Mouse (Mus musculus) kidney, postnatal 0 days (tissue): ENCODE measurements around the gene Lamtor2. TPM values are rescaled to one million over a fixed set of nuclear protein-coding genes. Genes with fewer than 3 reads are reported as not detected.

Source experiments
- ATAC-seq: fragments of 200-750 bp; cut with Nextera tagmentation; replicated peaks from 2 replicates; pipeline ENCODE4 v1.8.0; 2017; ENCODE audit warnings: low read depth, moderate number of reproducible peaks, moderate TSS enrichment, moderate library complexity; ENCODE audit not compliant: low FRiP score
- DNase-seq: peaks from one replicate; pipeline ENCODE4 v3.0.0-alpha.2; 2016; ENCODE audit warnings: low spot score
- H3K27ac ChIP-seq: fragments of 300-500 bp; sonication (generic); 2 replicates; pipeline ENCODE4 v1.5.1; 2014; ENCODE audit warnings: mild to moderate bottlenecking
- H3K27me3 ChIP-seq: fragments of 300-500 bp; sonication (generic); 2 replicates; pipeline ENCODE4 v1.6.1; 2014; ENCODE audit warnings: low read length, mixed read lengths; ENCODE audit not compliant: insufficient read depth
- H3K36me3 ChIP-seq: fragments of 300-500 bp; sonication (generic); 2 replicates; pipeline ENCODE4 v1.6.1; 2014; ENCODE audit warnings: low read length, mixed read lengths; ENCODE audit not compliant: insufficient read depth
- H3K4me1 ChIP-seq: fragments of 300-500 bp; sonication (generic); replicated peaks from 2 replicates; pipeline ENCODE4 v1.6.1; 2014; ENCODE audit warnings: antibody characterized with exemption, low read length, mixed read lengths; ENCODE audit not compliant: insufficient read depth
- H3K4me2 ChIP-seq: fragments of 300-500 bp; sonication (generic); 2 replicates; pipeline ENCODE4 v1.6.1; 2014; ENCODE audit warnings: mild to moderate bottlenecking, low read length, moderate library complexity, mixed read lengths
- H3K4me3 ChIP-seq: fragments of 300-500 bp; sonication (generic); replicated peaks from 2 replicates; pipeline ENCODE4 v1.5.1; 2014; ENCODE audit warnings: low read depth, low read length
- H3K9ac ChIP-seq: fragments of 300-500 bp; sonication (generic); 2 replicates; pipeline ENCODE4 v1.6.1; 2014; ENCODE audit warnings: low read depth, low read length
- H3K9me3 ChIP-seq: fragments of 300-500 bp; sonication (generic); replicated peaks from 2 replicates; pipeline ENCODE4 v1.6.1; 2016; ENCODE audit warnings: low read length, inconsistent platforms, mixed read lengths
- CTCF ChIP-seq: IDR thresholded peaks from 2 replicates; pipeline ENCODE4 v1.5.1; 2016; ENCODE audit warnings: antibody characterized with exemption, low read depth, mild to moderate bottlenecking, moderate library complexity
- WGBS: fragments of 180-500 bp; shearing (Covaris S2); extraction: QIAGEN DNeasy Blood & Tissue Kit; methylation state at CpG from one replicate; pipeline ENCODE4 v1.1.7; 2014; 5-methylcytosine and 5-hydroxymethylcytosine counted together
- polyA plus RNA-seq: library from polyadenylated mRNA; unstranded; fragments of >200 nt; fragmentation: Nextera tagmentation; extraction: Ambion mirVana; gene quantifications from 2 replicates; pipeline ENCODE4 v1.2.1, GENCODE M21; 2015

Gene Lamtor2
- polyA plus RNA-seq, 1 experiment from 2014 or later: 173 TPM

GRCm38 (mm10) chr3:88536103-88536930, 16.6 kb downstream of the Lamtor2 start:
- Histone ChIP-seq H3K9ac (peak overlapping the region; percentile 23; the same call in 1 of the 2 replicates), H3K27ac (peak overlapping the region; percentile 26; the same call in 1 of the 2 replicates), H3K4me2 (peak overlapping the region; percentile 89), H3K4me3 (peak overlapping the region; percentile 21), H3K9me3 (no peaks in the 10 kb centered on the region), H3K36me3 (peaks cover 18% of the 10 kb centered on the region; the same call in 1 of the 2 replicates), H3K4me1 (peaks cover 40% of the 10 kb centered on the region), H3K27me3 (no peaks in the 10 kb centered on the region)
- DNase-seq: peak; percentile 83
- TF ChIP-seq CTCF: no peak
- ATAC-seq: peak; percentile 25; the same call in 1 of the 2 replicates
- 8% methylated on average over 64 of the region's 64 CpGs for WGBS

GRCm38 (mm10) chr3:88535527-88535926, 17.3 kb downstream of the Lamtor2 start:
- Histone ChIP-seq H3K9ac (0 out of 2 replicates have a peak overlapping the region, but pooled peaks have one; percentile 37), H3K4me2 (peak overlapping the region; percentile 89), H3K4me3 (0 out of 2 replicates have a peak overlapping the region, but pooled peaks have one; percentile 9), H3K27ac (no peak overlapping the region; the same call in 1 of the 2 replicates), H3K4me1 (peaks cover 43% of the 10 kb centered on the region), H3K36me3 (peaks cover 18% of the 10 kb centered on the region; the same call in 1 of the 2 replicates), H3K27me3 (no peaks in the 10 kb centered on the region), H3K9me3 (no peaks in the 10 kb centered on the region)
- DNase-seq: peak; percentile 57
- WGBS: 44% methylated on average over 4 of the region's 4 CpGs
- TF ChIP-seq CTCF: no peak
- ATAC-seq: no peak

- H3K36me3 ChIP-seq: peaks cover 18% of the 10 kb centered on the region; the same call in 1 of the 2 replicates
- DNase-seq (no peak), ATAC-seq (no peak)
- no peak for TF ChIP-seq CTCF
- 27% methylated on average over 3 of the region's 3 CpGs for WGBS
- no peaks in the 10 kb centered on the region for H3K9me3 ChIP-seq
- peak overlapping the region; percentile 89 for H3K4me2 ChIP-seq
- H3K4me1 ChIP-seq: peaks cover 48% of the 10 kb centered on the region
- H3K9ac ChIP-seq: peak overlapping the region; percentile 37; the same call in 1 of the 2 replicates
- H3K27ac ChIP-seq: peak overlapping the region; percentile 40; the same call in 1 of the 2 replicates
- H3K27me3 ChIP-seq: no peaks in the 10 kb centered on the region
- H3K4me3 ChIP-seq: 0 out of 2 replicates have a peak overlapping the region, but pooled peaks have one; percentile 9
Measured at GRCm38 (mm10) chr3:88535005-88535404, 17.9 kb downstream of the Lamtor2 start.

DNA sequence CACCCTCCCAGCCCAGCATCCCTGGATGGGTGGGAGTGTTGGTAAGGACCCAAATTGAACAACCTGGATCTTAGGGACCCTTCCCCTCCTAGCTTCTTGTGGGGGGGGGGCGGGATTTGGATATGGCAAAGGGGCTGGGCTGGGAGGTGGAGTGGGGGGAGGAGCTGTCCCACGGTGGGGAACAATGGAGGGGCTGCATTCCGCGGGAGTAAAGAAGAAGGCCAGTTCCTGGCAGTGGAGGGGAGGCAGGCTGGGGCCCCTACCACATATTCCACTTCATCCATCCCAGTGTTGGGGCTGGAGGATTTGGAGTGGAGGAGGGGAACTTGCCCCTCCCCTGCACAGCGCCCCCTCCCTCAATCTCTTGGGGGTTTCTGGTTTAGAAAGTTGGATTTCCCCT, 19.2 kb downstream of the Lamtor2 start:
- DNase-seq (no peak), ATAC-seq (no peak)
- Histone ChIP-seq H3K4me3 (peak overlapping the region; percentile 85), H3K9ac (peak overlapping the region; percentile 92), H3K27me3 (no peaks in the 10 kb centered on the region), H3K36me3 (peaks cover 16% of the 10 kb centered on the region; the same call in 1 of the 2 replicates), H3K27ac (peak overlapping the region; percentile 96; the same call in 1 of the 2 replicates), H3K4me2 (peak overlapping the region; percentile 89), H3K4me1 (peaks cover 57% of the 10 kb centered on the region), H3K9me3 (no peaks in the 10 kb centered on the region)
- 2% methylated on average over 4 of the region's 5 CpGs for WGBS
- TF ChIP-seq CTCF: no peak

DNA sequence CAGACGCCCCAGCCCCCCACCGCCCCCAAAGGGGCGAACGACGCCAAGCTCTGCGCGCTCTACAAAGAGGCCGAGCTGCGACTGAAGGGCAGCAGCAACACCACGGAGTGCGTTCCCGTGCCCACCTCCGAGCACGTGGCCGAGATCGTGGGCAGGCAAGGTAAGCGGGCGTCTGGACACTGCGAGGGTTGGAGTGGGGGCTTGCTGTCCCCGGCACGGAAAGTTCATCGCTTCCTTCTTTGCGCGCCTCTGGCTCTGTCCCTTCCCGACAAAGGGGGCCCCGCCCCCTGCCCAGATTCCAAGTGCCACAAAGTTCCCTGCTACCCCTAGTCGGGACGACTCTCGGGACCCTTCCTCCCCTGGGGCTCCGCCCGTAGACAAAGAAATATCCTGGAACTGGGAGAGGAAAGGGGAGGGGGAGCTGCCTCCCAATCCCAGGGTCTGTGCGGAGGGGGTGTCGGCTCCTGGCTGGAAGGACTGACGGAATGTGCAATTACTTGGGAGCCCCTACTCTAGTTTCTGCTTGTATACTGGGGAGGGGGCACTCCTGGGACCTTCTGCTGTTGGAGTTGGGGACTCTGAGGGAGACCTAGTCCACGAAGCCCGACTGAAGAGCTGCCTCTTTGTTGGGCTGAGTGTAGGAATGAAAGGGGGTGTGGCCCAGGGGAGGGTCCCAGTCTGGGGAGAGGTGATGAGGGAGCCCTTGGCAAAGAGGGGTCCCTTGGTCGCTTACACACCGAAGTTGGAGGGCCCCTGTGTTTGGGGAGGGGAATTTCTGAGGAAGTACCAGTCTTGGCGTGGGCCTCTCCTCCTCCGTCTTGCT, 20.0 kb downstream of the Lamtor2 start:
- peak overlapping the region; percentile 85 for H3K4me3 ChIP-seq
- TF ChIP-seq CTCF: no peak
- peak overlapping the region; percentile 96 for H3K27ac ChIP-seq
- no peaks in the 10 kb centered on the region for H3K27me3 ChIP-seq
- peaks cover 56% of the 10 kb centered on the region for H3K4me1 ChIP-seq
- peak; percentile 75 for DNase-seq
- peak overlapping the region; percentile 89 for H3K4me2 ChIP-seq
- under 1% methylated on average over 34 of the region's 40 CpGs for WGBS
- peak overlapping the region; percentile 92 for H3K9ac ChIP-seq
- peaks cover 8% of the 10 kb centered on the region; the same call in 1 of the 2 replicates for H3K36me3 ChIP-seq
- no peaks in the 10 kb centered on the region for H3K9me3 ChIP-seq
- peak; percentile 12; the same call in 1 of the 2 replicates for ATAC-seq

GRCm38 (mm10) chr3:88532299-88532674, 20.6 kb downstream of the Lamtor2 start, which contains the start of gene Mex3a:
Mex3a (plus strand) TSS chr3:88532395.
- Histone ChIP-seq H3K4me3 (peak within 1 kb of the TSS; percentile 85), H3K36me3 (peaks cover 6% of the 10 kb centered on the region; the same call in 1 of the 2 replicates), H3K9ac (peak within 1 kb of the TSS; percentile 92), H3K4me1 (peaks cover 60% of the 10 kb centered on the region), H3K27ac (peak within 1 kb of the TSS; percentile 96), H3K9me3 (no peaks in the 10 kb centered on the region), H3K27me3 (no peaks in the 10 kb centered on the region), H3K4me2 (peak within 1 kb of the TSS; percentile 89)
- DNase-seq: no peak
- ATAC-seq: no peak
- 0% methylated on average over 23 of the region's 31 CpGs for WGBS
- no peak for TF ChIP-seq CTCF
